Mouse (Mus musculus): ENCODE data around the gene Hp. TPM values are rescaled to one million over a fixed set of nuclear protein-coding genes. Genes with fewer than 3 reads are reported as not detected.

The Hp gene
- polyA plus RNA-seq, 1 experiment from 2014 or later, result 4,072 TPM

DNA sequence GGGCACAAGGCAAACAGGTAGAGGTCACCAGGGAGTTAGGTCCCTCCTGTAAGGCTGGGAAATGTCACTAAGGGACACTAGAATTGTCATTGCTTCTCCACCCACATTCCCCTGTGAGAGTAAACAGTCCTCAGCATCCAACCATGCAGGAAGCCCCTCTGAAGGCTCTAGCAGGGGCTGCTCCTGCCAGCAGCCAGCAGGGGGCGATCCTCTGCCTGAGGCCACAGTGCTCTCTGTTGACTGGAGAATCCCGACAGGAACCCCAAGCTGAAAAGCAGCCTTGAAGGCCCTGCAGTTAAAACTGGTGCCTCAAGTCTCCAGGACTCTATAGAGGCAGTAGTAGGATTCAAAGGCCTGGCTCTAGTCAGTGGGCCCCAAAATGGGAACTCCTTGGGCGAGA is 27.3 kb downstream of the Hp start:
- Histone ChIP-seq H3K36me3 (replicated peaks; ENCODE audit: insufficient read depth, low read length) (peaks cover 98% of the 10 kb centered on the region), H3K9me3 (ENCODE audit: low read length) (no peaks in the 10 kb centered on the region), H3K27me3 (ENCODE audit: insufficient read depth, low read length) (no peaks in the 10 kb centered on the region), H3K4me1 (ENCODE audit: insufficient read depth) (no peaks in the 10 kb centered on the region), H3K4me2 (ENCODE audit: low read depth, low read length) (no peak overlapping the region), H3K4me3 (ENCODE audit: low read depth, low read length) (no peak overlapping the region), H3K9ac (replicated peaks) (no peak overlapping the region), H3K27ac (ENCODE audit: low read depth) (no peak overlapping the region)
- TF ChIP-seq CTCF (IDR thresholded peaks at IDR 0.05; ENCODE audit: low read depth) (peak; percentile 72), EP300 (IDR thresholded peaks at IDR 0.05; ENCODE audit: low read depth) (no peak)
- ATAC-seq (no peak), DNase-seq (peak; percentile 51)
- WGBS (ENCODE audit: insufficient replicate concordance), result 42% methylated on average over 3 of the region's 3 CpGs

DNA sequence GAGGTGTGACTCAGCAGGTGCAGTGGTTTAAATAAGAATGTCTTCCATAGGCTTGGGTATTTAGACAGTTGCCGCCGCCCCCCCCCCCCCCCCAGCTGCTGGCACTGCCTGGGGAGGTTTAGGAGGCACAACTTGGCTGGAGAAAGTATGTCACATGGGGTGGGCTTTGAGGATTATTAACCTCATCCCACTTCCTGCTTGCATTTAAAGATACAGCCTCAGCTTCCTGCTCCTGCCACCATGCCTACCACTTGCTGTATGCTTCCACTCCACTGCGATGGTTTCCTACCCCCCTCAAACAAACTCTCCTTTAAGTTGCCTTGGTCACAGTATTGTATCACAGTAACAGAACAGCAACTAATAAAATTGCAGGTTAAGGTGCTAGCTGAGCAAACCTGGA is 34.9 kb downstream of the Hp start:
- TF ChIP-seq CTCF (IDR thresholded peaks at IDR 0.05; ENCODE audit: low read depth) (no peak), EP300 (IDR thresholded peaks at IDR 0.05; ENCODE audit: low read depth) (no peak)
- no peaks in the 10 kb centered on the region for H3K9me3 ChIP-seq (ENCODE audit: low read length)
- DNase-seq, result no peak

DNA sequence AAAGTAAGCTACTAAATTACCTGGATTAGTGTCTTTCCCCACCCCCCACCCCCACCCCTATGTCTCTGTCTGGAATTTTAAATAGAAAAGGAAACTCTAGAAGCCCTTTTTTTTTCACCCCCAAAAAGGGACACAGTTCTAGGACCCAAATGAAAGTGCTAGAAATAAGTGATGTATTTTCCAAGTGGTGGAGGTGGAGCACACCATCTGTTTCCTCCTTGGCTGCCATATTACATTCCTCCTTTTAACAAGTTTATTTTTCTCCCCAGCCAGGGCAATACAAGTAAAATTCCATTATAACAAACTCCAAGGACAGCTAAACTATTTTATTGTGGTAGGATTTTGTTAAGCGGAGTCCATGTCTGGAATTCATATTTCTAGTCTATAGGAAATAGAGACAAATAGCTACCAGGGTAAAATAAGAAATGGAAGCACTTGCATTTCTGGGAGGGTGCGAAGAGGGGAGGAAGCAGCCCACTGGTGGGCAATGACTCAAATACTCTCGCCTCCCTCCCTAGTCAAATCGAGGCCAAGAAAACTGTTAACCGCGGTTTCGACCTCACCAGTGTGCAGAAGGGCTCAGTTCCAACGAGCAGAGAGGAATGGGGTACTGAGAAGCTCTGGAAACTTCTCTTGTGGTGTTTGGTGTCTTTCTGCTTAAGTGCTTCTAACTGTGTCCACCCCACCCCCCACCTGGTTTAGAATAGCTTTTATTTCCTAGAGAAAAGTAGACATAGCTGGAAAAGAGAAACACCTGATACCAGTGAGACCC is 36.0 kb downstream of the Hp start:
- Histone ChIP-seq H3K36me3 (replicated peaks; ENCODE audit: insufficient read depth, low read length) (peaks cover 15% of the 10 kb centered on the region), H3K4me1 (ENCODE audit: insufficient read depth) (no peaks in the 10 kb centered on the region), H3K9ac (replicated peaks) (no peak overlapping the region), H3K27ac (ENCODE audit: low read depth) (no peak overlapping the region), H3K27me3 (ENCODE audit: insufficient read depth, low read length) (no peaks in the 10 kb centered on the region), H3K4me3 (ENCODE audit: low read depth, low read length) (no peak overlapping the region), H3K9me3 (ENCODE audit: low read length) (no peaks in the 10 kb centered on the region), H3K4me2 (ENCODE audit: low read depth, low read length) (no peak overlapping the region)
- TF ChIP-seq CTCF (IDR thresholded peaks at IDR 0.05; ENCODE audit: low read depth) (no peak), EP300 (IDR thresholded peaks at IDR 0.05; ENCODE audit: low read depth) (no peak)
- 72% methylated on average over 8 of the region's 8 CpGs for WGBS (ENCODE audit: insufficient replicate concordance)
- DNase-seq (no peak), ATAC-seq (no peak)

More for the DNA sequence above, 34.9 kb downstream of the Hp start:
- Histone ChIP-seq H3K27me3 (ENCODE audit: insufficient read depth, low read length) (no peaks in the 10 kb centered on the region), H3K4me1 (ENCODE audit: insufficient read depth) (no peaks in the 10 kb centered on the region), H3K4me3 (ENCODE audit: low read depth, low read length) (no peak overlapping the region), H3K36me3 (replicated peaks; ENCODE audit: insufficient read depth, low read length) (peaks cover 26% of the 10 kb centered on the region), H3K27ac (ENCODE audit: low read depth) (no peak overlapping the region), H3K4me2 (ENCODE audit: low read depth, low read length) (no peak overlapping the region), H3K9ac (replicated peaks) (no peak overlapping the region)
- no peak for ATAC-seq
- WGBS (ENCODE audit: insufficient replicate concordance), result 19% methylated on average over 3 of the region's 3 CpGs

DNA sequence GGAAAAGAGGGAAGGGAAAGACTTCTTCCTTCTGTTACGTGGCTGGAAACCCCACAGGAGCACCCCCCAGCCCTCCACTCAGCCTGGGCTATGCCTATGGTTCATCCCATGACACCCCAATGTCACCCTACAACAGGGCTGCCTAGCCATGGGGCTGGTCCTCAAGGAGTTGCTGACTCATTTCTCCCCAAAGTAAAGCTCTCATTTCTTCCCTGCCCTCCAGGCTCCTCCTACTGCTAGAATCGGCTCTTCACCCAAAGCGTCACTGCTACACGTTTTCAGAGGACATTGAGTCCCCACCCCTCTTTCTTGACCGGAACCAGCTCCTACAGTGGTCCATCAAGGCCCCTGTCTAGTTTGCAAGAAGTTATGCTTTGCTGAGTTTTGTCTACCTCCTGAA is 36.8 kb downstream of the Hp start:
- no peak for TF ChIP-seq CTCF (IDR thresholded peaks at IDR 0.05; ENCODE audit: low read depth)
- no peak for TF ChIP-seq EP300 (IDR thresholded peaks at IDR 0.05; ENCODE audit: low read depth)
- Histone ChIP-seq H3K27ac (ENCODE audit: low read depth) (no peak overlapping the region), H3K27me3 (ENCODE audit: insufficient read depth, low read length) (no peaks in the 10 kb centered on the region), H3K9me3 (ENCODE audit: low read length) (no peaks in the 10 kb centered on the region), H3K9ac (replicated peaks) (no peak overlapping the region), H3K36me3 (replicated peaks; ENCODE audit: insufficient read depth, low read length) (peaks cover 7% of the 10 kb centered on the region), H3K4me1 (ENCODE audit: insufficient read depth) (no peaks in the 10 kb centered on the region), H3K4me2 (ENCODE audit: low read depth, low read length) (no peak overlapping the region), H3K4me3 (ENCODE audit: low read depth, low read length) (no peak overlapping the region)
- WGBS (ENCODE audit: insufficient replicate concordance), result 60% methylated on average over 5 of the region's 5 CpGs
- DNase-seq, result no peak
- ATAC-seq, result no peak

DNA sequence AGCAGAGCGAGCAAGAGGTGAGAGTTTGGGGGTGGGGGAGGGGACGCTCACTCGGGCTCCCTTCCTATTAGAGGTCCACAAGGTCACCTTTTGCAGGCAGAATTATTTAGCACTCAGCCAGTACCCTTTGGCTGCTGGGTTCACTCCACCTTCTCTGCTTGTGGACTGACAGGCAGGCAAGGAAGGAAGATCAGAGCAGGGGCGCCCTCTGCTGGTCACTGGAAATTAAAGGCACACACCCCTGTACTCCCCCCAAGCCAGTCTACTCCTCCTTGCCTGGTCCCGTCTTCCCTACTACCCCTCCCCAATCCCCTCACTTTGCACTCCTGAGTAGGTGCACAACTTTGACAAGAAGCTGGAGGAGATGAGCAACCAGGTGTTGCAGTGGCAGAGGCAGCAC is 42.3 kb downstream of the Hp start:
- no peaks in the 10 kb centered on the region for H3K9me3 ChIP-seq (ENCODE audit: low read length)
- ATAC-seq (peak; percentile 70), DNase-seq (peak; percentile 85)
- no peak overlapping the region for H3K9ac ChIP-seq (replicated peaks)
- H3K4me3 ChIP-seq (ENCODE audit: low read depth, low read length), result no peak overlapping the region
- H3K36me3 ChIP-seq (replicated peaks; ENCODE audit: insufficient read depth, low read length), result no peaks in the 10 kb centered on the region
- no peak overlapping the region for H3K4me2 ChIP-seq (ENCODE audit: low read depth, low read length)
- 10% methylated on average over 5 of the region's 5 CpGs for WGBS (ENCODE audit: insufficient replicate concordance)
- H3K27ac ChIP-seq (ENCODE audit: low read depth), result no peak overlapping the region
- H3K27me3 ChIP-seq (ENCODE audit: insufficient read depth, low read length), result no peaks in the 10 kb centered on the region
- TF ChIP-seq EP300 (IDR thresholded peaks at IDR 0.05; ENCODE audit: low read depth) (no peak), CTCF (IDR thresholded peaks at IDR 0.05; ENCODE audit: low read depth) (peak; percentile 83)
- H3K4me1 ChIP-seq (ENCODE audit: insufficient read depth), result no peaks in the 10 kb centered on the region

DNA sequence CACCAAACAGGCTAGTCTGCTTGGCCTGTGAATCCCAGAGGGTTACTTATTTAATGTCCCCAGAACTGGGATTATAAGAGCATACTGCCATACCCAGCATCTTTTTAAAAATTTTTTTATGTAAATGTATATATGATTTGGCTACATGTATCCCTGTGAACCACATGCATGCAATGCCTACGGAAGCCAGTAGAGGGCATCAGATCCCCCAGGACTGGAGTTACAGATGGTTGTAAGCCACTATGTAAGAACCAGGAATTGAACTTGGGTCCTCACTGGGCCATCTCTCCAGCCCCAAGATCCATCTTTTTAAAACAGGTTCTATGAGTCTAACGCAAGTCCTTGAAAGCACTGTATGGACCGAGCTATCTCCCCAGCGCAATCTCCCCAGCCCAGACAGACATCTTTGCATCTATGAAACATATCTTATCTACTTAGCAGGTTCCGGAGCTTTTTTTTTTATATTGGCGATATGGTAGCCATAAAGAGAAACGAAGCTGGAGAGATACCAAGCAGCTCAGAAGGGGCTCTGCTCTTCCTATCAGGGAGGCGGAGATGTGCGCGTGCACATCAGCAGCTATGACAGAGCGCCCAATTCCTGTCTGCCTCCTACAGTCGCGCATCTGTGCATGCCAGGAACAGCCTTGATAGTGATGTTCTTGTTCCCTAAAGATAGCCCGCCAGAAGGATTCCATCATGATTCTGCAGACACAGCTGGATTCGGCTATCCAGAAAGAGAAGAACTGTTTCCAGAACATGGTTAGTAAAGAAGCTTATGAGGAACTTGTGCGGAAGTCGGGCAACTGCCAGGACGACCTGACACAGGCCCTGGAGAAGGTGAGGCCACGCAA is 43.6 kb downstream of the Hp start:
- H3K4me3 ChIP-seq (ENCODE audit: low read depth, low read length), result no peak overlapping the region
- 84% methylated on average over 19 of the region's 19 CpGs for WGBS (ENCODE audit: insufficient replicate concordance)
- ATAC-seq, result no peak

More for the DNA sequence above, 43.6 kb downstream of the Hp start:
- Histone ChIP-seq H3K9ac (replicated peaks) (no peak overlapping the region), H3K27ac (ENCODE audit: low read depth) (no peak overlapping the region), H3K36me3 (replicated peaks; ENCODE audit: insufficient read depth, low read length) (no peaks in the 10 kb centered on the region), H3K4me2 (ENCODE audit: low read depth, low read length) (no peak overlapping the region), H3K9me3 (ENCODE audit: low read length) (no peaks in the 10 kb centered on the region), H3K4me1 (ENCODE audit: insufficient read depth) (no peaks in the 10 kb centered on the region), H3K27me3 (ENCODE audit: insufficient read depth, low read length) (no peaks in the 10 kb centered on the region)
- DNase-seq, result peak; percentile 66
- peak; percentile 71 for TF ChIP-seq CTCF (IDR thresholded peaks at IDR 0.05; ENCODE audit: low read depth)
- TF ChIP-seq EP300 (IDR thresholded peaks at IDR 0.05; ENCODE audit: low read depth), result no peak

Other genes starting within 250 kb of the Hp start
- not detected in 2 replicates for gene Pmfbp1, start 85.1 kb downstream of the Hp start, polyA plus RNA-seq (2015; fragmentation: Nextera tagmentation; extraction: Ambion mirVana)
- 4.8 and 5.6 TPM in 2 replicates for gene Dhx38, start 13.3 kb downstream of the Hp start, polyA plus RNA-seq (2015; fragmentation: Nextera tagmentation; extraction: Ambion mirVana)
- gene Txnl4b, start 13.3 kb downstream of the Hp start, polyA plus RNA-seq (2015; fragmentation: Nextera tagmentation; extraction: Ambion mirVana), result 10.5 and 11.4 TPM in 2 replicates
- 9.7 and 11.4 TPM in 2 replicates for gene Dhodh, start 29.5 kb upstream of the Hp start, polyA plus RNA-seq (2015; fragmentation: Nextera tagmentation; extraction: Ambion mirVana)
- 0.26 and 0.28 TPM in 2 replicates for gene Pkd1l3, start 35.3 kb upstream of the Hp start, polyA plus RNA-seq (2015; fragmentation: Nextera tagmentation; extraction: Ambion mirVana)
- 36.1 and 38.3 TPM in 2 replicates for gene Ist1, start 114.1 kb upstream of the Hp start, polyA plus RNA-seq (2015; fragmentation: Nextera tagmentation; extraction: Ambion mirVana)
- 3.1 and 3.7 TPM in 2 replicates for gene Zfp821, start 126.4 kb upstream of the Hp start, polyA plus RNA-seq (2015; fragmentation: Nextera tagmentation; extraction: Ambion mirVana)
- gene Atxn1l, start 158.6 kb upstream of the Hp start, polyA plus RNA-seq (2015; fragmentation: Nextera tagmentation; extraction: Ambion mirVana), result 1.7 and 1.8 TPM in 2 replicates
- 13.3 and 14.0 TPM in 2 replicates for gene Ap1g1, start 199.4 kb upstream of the Hp start, polyA plus RNA-seq (2015; fragmentation: Nextera tagmentation; extraction: Ambion mirVana)